Mouse (Mus musculus) limb, embryonic 11.5 days (tissue): Measurements from ENCODE around the gene Tspan5. TPM values are rescaled to one million over a fixed set of nuclear protein-coding genes. Genes with fewer than 3 reads are reported as not detected.

Source experiments
- ATAC-seq: fragments of 200-750 bp; cut with Nextera tagmentation; 2 replicates; pipeline ENCODE4 v1.8.0; 2017; ENCODE audit warnings: low read depth; ENCODE audit not compliant: insufficient number of reproducible peaks, low FRiP score, low TSS enrichment
- DNase-seq: peaks from one replicate; pipeline ENCODE4 v3.0.0-alpha.2; 2015; ENCODE audit warnings: low spot score
- H3K27ac ChIP-seq: fragments of 300-500 bp; sonication (generic); replicated peaks from 2 replicates; pipeline ENCODE4 v1.5.1; 2014; ENCODE audit warnings: low read depth, mild to moderate bottlenecking, low read length
- H3K27me3 ChIP-seq: fragments of 300-500 bp; sonication (generic); 2 replicates; pipeline ENCODE4 v1.6.1; 2014; ENCODE audit warnings: mild to moderate bottlenecking, low read length, mixed read lengths; ENCODE audit not compliant: control insufficient read depth, insufficient read depth
- H3K36me3 ChIP-seq: fragments of 300-500 bp; sonication (generic); 2 replicates; pipeline ENCODE4 v1.6.1; 2014; ENCODE audit warnings: mild to moderate bottlenecking, low read length, moderate library complexity, mixed read lengths; ENCODE audit not compliant: control insufficient read depth, insufficient read depth
- H3K4me1 ChIP-seq: fragments of 300-500 bp; sonication (generic); 2 replicates; pipeline ENCODE4 v1.6.1; 2014; ENCODE audit warnings: low read length, mixed read lengths; ENCODE audit not compliant: control insufficient read depth, insufficient read depth
- H3K4me2 ChIP-seq: fragments of 300-500 bp; sonication (generic); 2 replicates; pipeline ENCODE4 v1.6.1; 2014; ENCODE audit warnings: low read depth, mild to moderate bottlenecking, moderate library complexity; ENCODE audit not compliant: severe bottlenecking
- H3K4me3 ChIP-seq: fragments of 300-500 bp; sonication (generic); 2 replicates; pipeline ENCODE4 v1.5.1; 2014; ENCODE audit warnings: low read depth, low read length
- H3K9ac ChIP-seq: fragments of 300-500 bp; sonication (generic); 2 replicates; pipeline ENCODE4 v1.6.1; 2014; ENCODE audit warnings: mild to moderate bottlenecking, low read length
- H3K9me3 ChIP-seq: fragments of 300-500 bp; sonication (generic); 2 replicates; pipeline ENCODE4 v1.6.1; 2016; ENCODE audit warnings: low read length; ENCODE audit not compliant: control insufficient read depth
- WGBS: fragments of 180-500 bp; shearing (Covaris S2); extraction: QIAGEN DNeasy Blood & Tissue Kit; methylation state at CpG from one replicate; pipeline ENCODE4 v1.1.7; 2014; 5-methylcytosine and 5-hydroxymethylcytosine counted together
- polyA plus RNA-seq: library from polyadenylated mRNA; unstranded; fragments of >200 nt; fragmentation: Nextera tagmentation; extraction: Ambion mirVana; gene quantifications from 2 replicates; pipeline ENCODE4 v1.2.1, GENCODE M21; 2014

Gene Tspan5
- polyA plus RNA-seq: 19.9 and 20.2 TPM in 2 replicates

DNA sequence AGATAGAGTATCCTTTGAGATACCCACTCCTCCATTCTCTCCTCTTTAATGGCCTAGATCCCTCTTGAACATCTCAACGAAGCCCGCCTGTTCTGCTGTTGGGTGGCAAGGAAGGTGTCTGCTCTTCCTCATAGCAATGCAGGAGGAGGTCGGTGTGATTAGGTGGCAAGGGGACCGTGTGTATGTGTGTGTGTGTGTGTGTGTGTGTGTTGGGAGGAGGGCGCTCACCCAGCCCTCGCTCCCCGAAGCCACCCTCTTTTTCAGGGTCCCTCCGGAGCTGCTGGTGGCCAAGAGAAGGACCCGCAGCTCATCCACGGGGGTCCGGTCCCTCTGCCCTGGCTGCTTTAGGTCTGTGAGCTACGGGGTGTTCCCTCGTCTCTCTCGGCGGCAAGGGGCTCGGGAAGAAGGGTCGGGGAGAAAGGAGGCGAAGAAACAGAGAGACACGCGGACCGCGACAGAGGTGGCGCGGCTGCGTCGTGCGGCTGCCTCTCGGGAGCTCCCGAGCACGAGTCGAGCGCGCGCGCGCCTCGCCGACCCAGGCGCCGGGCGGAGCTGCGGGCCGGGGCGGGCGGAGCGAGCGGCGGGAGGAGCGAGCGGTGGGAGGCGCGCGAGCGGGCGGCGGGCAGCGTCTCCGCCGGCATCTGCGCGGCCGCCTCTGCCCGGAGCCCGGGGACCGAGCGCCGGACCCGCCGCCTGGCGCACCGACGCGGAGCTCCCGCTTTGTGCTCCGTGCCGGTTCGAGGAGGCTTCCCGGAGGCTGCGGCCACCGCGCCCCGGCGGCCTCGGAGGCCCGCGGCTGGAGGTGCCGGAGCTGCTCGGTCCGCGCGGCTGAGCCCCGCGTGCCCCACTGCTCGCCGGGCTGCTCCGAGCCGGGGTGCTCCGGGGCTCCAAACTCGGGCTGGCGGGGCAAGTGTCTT, at the start of gene Tspan5:
Gene Tspan5, plus strand, starts transcription at position 547 of the 917 bp plus-strand sequence.
- peak within 1 kb of the TSS; percentile 79 for H3K9ac ChIP-seq
- ATAC-seq: peak; percentile 66
- H3K36me3 ChIP-seq: no peaks in the 10 kb centered on the region
- H3K27ac ChIP-seq: no peak within 1 kb of the TSS
- H3K4me3 ChIP-seq: peak within 1 kb of the TSS; percentile 72
- H3K4me1 ChIP-seq: peaks cover 13% of the 10 kb centered on the region; the same call in 1 of the 2 replicates
- H3K4me2 ChIP-seq: peak within 1 kb of the TSS; percentile 86
- no peaks in the 10 kb centered on the region for H3K9me3 ChIP-seq
- peak; percentile 80 for DNase-seq
- 0 out of 2 replicates have a peak, but pooled peaks cover 2% of the 10 kb centered on the region for H3K27me3 ChIP-seq
- WGBS: under 1% methylated on average over 79 of the region's 100 CpGs

DNA sequence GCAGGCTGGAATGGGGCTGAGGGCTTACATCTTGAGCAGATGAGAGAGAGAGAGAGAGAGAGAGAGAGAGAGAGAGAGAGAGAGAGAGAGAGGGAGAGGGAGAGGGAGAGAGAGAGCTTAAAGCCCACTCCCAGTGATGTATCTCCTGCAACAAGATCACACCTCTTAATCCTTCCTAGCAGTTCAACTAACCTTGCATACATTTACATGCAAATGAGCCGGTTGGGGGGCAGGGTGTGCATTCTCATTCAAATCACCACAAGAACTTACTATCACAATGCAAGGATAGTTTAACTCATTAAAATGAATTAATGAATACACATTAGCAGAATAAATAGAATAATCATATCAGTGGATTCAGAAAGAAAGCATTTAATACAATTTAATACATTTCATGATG, 49.7 kb upstream of the Tspan5 start:
- Histone ChIP-seq H3K4me1 (no peaks in the 10 kb centered on the region), H3K4me3 (no peak overlapping the region), H3K27ac (no peak overlapping the region), H3K27me3 (no peaks in the 10 kb centered on the region), H3K9ac (no peak overlapping the region), H3K4me2 (no peak overlapping the region), H3K9me3 (no peaks in the 10 kb centered on the region), H3K36me3 (no peaks in the 10 kb centered on the region)
- DNase-seq: no peak
- ATAC-seq: no peak
- 38% methylated on average over 1 of the region's 1 CpGs for WGBS

DNA sequence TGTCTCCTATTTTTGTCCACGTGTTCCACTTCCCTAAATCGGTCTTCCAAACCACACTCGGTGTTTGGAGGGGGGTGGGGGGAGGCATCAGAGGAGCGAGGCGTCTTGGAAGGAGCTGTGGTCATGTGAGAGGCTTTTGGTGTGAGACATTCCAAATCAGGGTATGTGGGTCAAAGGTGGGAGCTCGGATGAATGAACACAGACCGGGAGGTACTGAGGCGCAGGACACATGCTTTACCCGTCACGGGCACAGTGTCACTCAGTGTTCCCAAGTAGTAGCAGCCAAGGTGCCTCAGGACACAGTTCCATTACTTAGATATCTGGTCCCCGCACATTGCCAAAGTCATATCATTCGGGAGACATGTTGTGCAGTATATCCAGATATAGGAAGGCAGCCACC, 38.6 kb upstream of the Tspan5 start:
- no peaks in the 10 kb centered on the region for H3K36me3 ChIP-seq
- H3K4me3 ChIP-seq: no peak overlapping the region
- no peak for DNase-seq
- H3K4me2 ChIP-seq: no peak overlapping the region
- no peak for ATAC-seq
- WGBS: 84% methylated on average over 12 of the region's 12 CpGs
- H3K9ac ChIP-seq: no peak overlapping the region
- no peak overlapping the region for H3K27ac ChIP-seq
- H3K27me3 ChIP-seq: no peaks in the 10 kb centered on the region
- H3K9me3 ChIP-seq: no peaks in the 10 kb centered on the region
- H3K4me1 ChIP-seq: no peaks in the 10 kb centered on the region

DNA sequence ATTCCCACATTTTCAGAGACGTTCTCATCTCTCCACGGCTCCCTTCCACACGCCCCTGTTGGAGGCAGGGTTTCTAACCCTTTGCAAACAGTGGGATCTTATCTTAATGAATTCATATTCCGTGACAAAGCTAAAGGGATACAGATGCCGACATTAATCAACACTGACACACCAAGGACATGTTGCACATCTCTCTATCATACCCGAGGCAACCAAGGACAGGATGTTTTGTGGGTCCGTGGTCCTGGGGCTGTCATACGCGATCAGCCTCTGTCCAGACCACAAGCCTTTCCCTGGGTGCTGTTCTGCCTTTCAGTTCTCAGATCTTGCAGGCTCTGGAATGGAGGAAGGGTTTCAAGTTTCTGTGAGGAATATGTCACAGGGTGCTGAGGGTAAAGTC, 37.5 kb upstream of the Tspan5 start:
- Histone ChIP-seq H3K27me3 (no peaks in the 10 kb centered on the region), H3K4me2 (no peak overlapping the region), H3K4me3 (no peak overlapping the region), H3K9me3 (no peaks in the 10 kb centered on the region), H3K4me1 (no peaks in the 10 kb centered on the region), H3K27ac (no peak overlapping the region), H3K36me3 (no peaks in the 10 kb centered on the region), H3K9ac (no peak overlapping the region)
- ATAC-seq (no peak), DNase-seq (no peak)
- WGBS: 87% methylated on average over 9 of the region's 9 CpGs

DNA sequence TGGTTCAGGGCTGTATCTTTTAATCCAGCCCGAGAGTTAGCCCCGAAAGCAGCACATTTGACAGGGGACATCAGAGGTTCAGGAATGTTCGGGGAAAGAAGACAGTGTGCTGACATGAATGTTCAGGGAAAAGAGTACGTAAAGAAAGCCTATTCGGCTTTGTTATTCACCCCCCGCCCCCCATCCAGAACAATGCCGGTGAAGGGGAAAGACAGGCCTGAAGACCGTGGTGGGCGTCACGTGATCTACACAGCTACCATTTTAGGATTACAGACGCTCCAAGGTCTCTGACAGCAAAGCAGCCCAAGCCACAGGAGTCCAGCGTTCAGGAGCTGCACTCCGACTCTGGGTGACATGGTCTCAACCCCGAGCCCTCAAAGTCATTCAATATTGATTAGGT, 36.1 kb upstream of the Tspan5 start:
- ATAC-seq (no peak), DNase-seq (no peak)
- Histone ChIP-seq H3K4me2 (no peak overlapping the region), H3K36me3 (no peaks in the 10 kb centered on the region), H3K27ac (no peak overlapping the region), H3K27me3 (no peaks in the 10 kb centered on the region), H3K9ac (no peak overlapping the region), H3K9me3 (no peaks in the 10 kb centered on the region), H3K4me1 (no peaks in the 10 kb centered on the region), H3K4me3 (no peak overlapping the region)
- 82% methylated on average over 14 of the region's 14 CpGs for WGBS

DNA sequence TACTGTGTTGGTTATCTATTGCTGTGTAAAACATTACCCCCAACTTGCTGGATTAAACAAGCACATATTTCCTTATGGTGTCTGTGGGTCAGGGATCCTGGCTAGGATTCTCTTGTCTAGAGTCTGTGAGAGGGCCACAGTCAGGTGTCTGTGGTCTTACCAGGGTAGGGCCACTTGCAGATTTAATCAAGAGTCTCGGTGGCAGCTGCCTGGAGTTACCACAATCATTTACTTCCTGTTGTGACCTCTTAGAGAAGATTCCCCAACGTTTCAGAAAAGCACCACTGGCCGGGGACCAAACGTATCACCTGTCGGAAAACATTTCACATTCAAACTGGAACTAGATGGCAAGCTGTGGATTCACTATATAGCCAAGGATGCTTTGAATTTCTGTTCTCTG, 32.8 kb upstream of the Tspan5 start:
- no peak for DNase-seq
- H3K4me3 ChIP-seq: no peak overlapping the region
- no peak overlapping the region for H3K9ac ChIP-seq
- H3K4me2 ChIP-seq: no peak overlapping the region
- H3K4me1 ChIP-seq: no peaks in the 10 kb centered on the region
- ATAC-seq: no peak
- H3K36me3 ChIP-seq: no peaks in the 10 kb centered on the region
- 70% methylated on average over 5 of the region's 5 CpGs for whole genome bisulfite sequencing
- no peak overlapping the region for H3K27ac ChIP-seq
- no peaks in the 10 kb centered on the region for H3K27me3 ChIP-seq
- no peaks in the 10 kb centered on the region for H3K9me3 ChIP-seq

DNA sequence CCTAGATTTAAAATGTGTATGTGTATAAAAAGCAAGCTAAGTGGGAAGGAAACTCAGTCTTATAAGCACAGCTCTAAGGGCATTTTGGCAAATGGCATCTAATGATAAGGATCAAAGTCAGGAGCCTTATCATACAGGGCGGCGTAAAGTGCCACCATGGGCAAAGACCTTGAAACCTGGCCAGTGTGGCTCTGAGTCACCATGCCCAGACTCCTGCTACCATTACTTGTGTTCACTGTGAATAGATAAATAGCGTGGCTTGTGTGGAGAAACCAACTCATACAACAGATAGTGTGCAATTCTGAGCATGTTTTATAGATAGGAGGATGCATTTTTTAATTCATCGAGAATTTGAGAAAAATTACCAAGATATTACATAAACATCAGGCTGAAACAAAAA, 30.0 kb upstream of the Tspan5 start:
- Histone ChIP-seq H3K9me3 (no peaks in the 10 kb centered on the region), H3K4me3 (no peak overlapping the region), H3K4me2 (no peak overlapping the region), H3K27me3 (no peaks in the 10 kb centered on the region), H3K9ac (no peak overlapping the region), H3K36me3 (no peaks in the 10 kb centered on the region), H3K4me1 (no peaks in the 10 kb centered on the region), H3K27ac (no peak overlapping the region)
- WGBS: 90% methylated on average over 4 of the region's 4 CpGs
- DNase-seq (no peak), ATAC-seq (no peak)

DNA sequence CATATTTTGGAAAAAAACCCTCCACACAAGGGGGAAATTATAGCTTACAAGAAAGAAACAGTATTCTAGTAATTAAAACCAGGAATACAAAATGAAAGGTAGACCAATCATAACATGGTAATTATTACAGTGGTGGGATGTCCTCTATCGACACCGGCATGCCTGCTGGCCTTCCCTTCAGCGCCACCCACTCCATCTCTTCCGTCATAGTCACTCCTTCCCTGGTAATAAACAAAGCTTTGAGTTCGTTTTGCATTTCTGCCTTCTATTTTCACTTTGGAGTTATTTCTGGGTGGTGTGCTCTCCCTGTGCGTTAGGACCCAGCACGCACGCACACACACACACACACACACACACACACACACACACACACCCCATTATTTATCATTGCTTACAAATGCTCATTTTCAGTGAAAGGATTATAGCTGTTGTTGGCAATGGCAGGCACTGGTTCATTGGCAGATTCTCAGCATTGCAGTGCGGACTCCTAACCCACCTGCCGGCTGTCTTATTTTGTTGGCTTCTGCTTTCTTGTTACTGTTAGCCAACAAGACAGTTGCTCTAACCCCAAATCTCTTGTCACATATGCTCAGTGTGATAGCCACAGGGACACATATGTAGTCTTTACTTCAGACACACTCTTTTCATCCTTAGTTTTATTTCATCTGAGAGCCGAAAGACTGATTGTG, 29.4 kb upstream of the Tspan5 start:
- H3K36me3 ChIP-seq: no peaks in the 10 kb centered on the region
- 83% methylated on average over 11 of the region's 11 CpGs for WGBS
- H3K4me3 ChIP-seq: no peak overlapping the region
- no peaks in the 10 kb centered on the region for H3K9me3 ChIP-seq
- H3K27ac ChIP-seq: no peak overlapping the region
- ATAC-seq (no peak), DNase-seq (no peak)
- no peak overlapping the region for H3K4me2 ChIP-seq
- H3K9ac ChIP-seq: no peak overlapping the region
- no peaks in the 10 kb centered on the region for H3K27me3 ChIP-seq
- no peaks in the 10 kb centered on the region for H3K4me1 ChIP-seq
